Mouse (Mus musculus) retina, adult 2 months (tissue): ENCODE measurements around the gene Cfap77.

Experiments used
- DNase-seq: peaks from one replicate; pipeline ENCODE4 v3.0.0-alpha.2; 2012; ENCODE audit warnings: low read depth, low spot score

The Cfap77 gene

DNA sequence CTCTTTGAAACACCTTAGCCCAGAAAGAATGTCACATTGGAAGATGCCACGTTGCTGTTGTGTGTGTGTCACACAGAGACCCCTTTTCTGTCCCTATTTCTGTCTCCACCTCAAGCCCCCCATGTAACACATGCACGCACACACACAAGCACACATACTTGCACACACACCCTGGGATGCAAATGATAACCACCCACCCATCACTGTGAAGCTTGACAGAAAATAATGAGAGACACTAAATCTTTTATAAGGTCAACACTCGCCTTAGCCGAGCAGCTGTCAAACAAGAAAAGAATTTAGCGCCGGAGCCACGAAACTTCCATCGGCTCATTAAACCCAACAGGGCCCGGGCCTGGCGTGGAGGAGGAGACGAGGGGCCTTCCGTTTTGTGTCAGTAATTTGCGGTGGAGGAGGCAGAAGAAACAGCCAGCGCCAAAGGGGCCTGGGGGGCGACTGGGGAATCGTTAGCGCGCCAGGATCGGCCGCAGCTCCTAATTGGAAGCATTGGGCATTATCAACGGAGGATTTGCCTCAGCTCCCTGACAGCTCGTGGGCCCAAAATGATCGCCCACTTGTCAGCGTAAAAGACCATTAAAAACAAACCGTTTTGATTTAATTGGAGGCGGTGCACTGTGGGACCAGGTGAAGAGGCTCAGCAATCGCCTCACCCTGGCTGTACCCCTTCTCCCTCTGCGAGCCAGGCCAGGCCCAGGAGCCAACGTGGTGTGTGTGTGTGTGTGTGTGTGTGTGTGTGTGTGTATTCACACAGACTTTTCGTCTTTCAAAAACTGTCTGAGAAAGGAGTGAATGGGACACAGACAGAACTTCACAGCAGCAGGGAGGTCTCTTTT is 111.0 kb downstream of the Cfap77 start:
- DNase-seq: no peak

DNA sequence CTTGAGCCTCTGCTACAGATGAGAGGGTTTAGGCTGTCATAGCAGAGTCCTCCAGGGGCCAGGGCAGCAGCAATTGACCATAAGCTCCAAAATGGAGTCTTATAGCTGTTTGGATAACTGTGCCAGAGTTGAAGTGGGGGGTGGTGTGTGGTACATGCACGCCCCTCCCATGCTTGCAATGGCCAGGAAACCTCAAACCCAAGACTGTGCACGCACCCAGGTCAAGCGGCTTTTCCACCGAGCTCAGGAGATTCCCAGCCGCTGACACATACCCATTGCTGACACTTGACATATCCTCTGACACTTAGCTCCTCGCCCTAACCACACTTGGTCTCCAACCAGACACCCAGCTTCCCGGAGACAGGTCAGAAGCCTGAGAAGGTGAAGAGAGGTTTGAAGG is 115.9 kb downstream of the Cfap77 start:
- DNase-seq: no peak

GRCm38 (mm10) chr2:28930571-28930970 is 124.3 kb downstream of the Cfap77 start:
- DNase-seq: no peak

GRCm38 (mm10) chr2:28923912-28924311 is 131.0 kb downstream of the Cfap77 start:
- DNase-seq: no peak

GRCm38 (mm10) chr2:28919001-28919400 is 135.9 kb downstream of the Cfap77 start:
- DNase-seq: no peak

DNA sequence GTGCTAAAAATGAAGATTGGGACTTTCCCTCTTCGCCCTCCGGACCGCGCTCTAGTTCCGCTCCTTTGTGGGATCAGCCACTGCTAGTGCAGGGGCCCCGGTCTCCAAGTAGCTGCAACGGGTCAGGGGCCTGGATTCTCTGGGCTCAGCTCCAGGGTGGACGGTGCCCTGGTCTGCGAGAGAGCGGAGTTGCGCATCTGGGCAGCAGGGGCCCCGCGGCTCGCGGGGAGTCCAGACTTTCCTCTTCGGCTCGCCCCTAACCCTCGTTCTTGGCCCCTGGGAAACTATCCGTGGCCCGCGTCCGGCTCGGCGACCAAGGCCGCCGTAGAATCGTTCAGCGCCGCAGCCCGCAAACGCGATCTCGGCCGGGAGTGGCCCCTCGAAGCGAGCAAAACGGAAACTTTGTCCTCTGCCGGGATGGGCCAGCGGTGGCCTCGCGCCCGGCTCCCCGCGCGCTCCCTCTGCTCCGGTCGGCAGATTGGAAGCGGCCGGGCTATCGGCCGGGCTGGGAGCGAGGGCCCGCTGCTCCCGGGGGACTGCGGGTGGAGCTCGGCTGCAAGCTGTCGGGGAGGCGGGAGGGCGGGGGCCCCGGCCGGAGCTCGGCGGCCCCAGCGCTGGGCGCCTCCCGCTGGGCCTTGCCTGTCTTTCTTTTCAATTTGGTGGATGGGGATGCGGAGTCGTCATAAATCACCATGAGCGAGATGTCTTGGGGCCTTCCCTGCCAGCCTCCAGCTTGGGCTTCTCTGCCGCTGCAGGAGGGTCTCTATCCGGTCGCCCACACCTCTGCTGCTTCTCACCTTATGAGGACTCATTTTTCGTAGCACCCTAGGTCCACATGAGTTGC is 137.1 kb downstream of the Cfap77 start:
- no peak for DNase-seq

GRCm38 (mm10) chr2:28917156-28917517 is 137.7 kb downstream of the Cfap77 start:
- no peak for DNase-seq

DNA sequence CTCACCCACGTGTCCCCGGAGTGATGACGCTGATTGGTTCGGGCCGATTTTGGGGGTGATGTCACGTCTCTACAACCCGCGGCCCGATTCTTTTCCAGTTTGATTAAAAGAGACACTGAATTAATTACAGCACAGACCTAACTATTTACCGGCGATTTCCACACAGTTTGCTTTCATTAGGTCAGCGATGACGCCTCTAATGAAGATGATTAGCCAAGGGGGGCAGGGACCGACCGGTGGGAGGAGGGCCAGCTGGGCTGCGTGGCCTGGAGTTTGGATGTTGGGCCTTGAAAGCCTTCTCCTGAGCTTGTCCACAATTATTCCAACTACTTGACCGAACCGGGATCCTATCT is 138.4 kb downstream of the Cfap77 start, which contains the start of gene Barhl1:
TSS of gene Barhl1 (minus strand) at position 156 of the 353 bp plus-strand sequence.
- no peak for DNase-seq

GRCm38 (mm10) chr2:28915768-28916512 is 138.9 kb downstream of the Cfap77 start:
- DNase-seq: no peak

DNA sequence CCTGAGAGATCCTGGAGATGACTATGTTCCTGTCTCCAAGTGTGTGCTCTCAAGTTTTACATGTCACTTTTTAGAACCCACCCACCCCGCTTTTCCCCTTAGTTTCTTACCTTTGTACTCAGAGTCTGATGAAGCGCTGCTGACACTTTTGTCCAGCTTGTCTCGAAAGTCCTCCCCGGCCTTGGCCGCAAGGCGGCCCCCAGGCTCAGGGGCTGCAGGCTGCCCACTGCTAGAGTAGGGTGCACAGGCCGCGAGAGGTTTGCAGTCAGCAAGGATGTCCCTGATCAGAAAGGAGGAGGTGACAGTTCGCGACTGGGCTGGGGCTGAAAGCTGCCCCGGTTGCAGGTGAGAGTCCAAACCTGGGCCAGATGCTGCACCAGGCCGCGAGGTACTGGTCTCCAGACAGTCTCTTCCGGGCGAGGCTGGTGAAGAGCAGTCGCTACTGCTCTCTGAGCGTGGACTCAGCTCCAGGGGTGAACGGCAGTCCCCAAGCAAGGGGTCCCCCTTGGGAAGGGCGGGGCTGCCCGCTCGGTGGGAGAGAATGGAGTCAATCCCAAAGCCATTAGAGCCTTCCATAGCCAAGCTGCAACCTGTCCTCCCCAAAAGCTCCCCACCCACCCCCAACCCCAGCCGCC is 139.6 kb downstream of the Cfap77 start:
- DNase-seq: no peak

DNA sequence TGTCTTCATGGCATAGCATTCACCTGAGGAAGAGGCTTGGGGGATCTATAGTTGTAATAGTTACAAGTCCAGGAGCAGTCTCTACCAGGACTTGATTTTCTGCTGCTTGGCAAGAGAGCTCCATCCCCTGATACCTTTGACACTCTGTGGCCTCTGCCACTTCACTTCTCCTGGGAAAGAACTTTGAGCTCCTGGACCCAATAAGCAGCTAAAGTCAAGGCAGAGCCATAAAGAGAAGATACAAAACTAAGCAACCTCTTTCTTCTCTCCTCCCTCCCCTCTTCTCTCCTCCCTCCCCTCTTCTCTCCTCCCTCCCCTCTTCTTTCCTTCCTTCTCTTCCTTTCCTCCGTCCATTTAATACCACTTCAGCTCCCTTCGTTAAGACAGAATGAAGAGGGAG is 140.7 kb downstream of the Cfap77 start:
- no peak for DNase-seq

DNA sequence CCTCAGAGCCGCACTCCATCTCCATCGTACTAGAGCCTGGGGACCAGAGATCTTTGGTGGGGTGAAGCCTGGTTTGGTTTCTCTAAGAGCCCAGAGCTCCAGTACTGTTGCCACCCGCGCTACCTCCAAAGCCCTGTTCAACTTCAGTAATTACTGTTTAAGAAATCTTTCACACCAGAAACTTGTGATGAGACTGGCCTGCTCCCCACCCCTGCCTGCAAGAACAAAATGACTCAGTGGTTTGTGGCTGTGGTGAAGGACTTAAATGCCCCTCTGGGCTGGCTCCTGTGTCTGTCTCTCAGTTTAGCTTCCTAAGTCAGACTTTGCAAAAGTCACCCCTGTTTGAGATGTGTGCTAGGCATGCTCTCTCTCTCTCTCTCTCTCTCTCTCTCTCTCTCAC is 141.9 kb downstream of the Cfap77 start:
- no peak for DNase-seq

- DNase-seq: no peak
Observed at GRCm38 (mm10) chr2:28912039-28912700, 142.7 kb downstream of the Cfap77 start.

GRCm38 (mm10) chr2:28911331-28912038 is 143.4 kb downstream of the Cfap77 start:
- no peak for DNase-seq

DNA sequence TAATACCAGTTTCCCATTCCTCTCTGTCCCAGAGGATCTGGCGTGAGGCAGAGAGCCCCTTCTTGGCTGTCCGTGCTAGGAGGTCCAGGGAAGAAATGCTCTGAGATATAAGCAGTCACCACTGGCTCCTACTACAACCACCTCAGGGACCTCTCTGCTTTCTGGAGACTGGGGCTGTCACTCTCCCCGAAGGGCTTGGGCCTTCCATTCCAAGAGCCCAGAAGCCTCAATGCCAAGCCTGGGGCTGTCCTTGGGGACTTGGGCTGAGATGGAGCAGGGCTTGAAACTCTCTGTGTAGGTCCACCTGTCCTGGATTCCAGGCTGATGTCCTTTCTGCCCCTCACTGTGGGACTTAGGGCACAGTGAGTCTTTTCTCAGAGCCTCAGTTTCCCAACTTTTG is 144.0 kb downstream of the Cfap77 start:
- no peak for DNase-seq

DNA sequence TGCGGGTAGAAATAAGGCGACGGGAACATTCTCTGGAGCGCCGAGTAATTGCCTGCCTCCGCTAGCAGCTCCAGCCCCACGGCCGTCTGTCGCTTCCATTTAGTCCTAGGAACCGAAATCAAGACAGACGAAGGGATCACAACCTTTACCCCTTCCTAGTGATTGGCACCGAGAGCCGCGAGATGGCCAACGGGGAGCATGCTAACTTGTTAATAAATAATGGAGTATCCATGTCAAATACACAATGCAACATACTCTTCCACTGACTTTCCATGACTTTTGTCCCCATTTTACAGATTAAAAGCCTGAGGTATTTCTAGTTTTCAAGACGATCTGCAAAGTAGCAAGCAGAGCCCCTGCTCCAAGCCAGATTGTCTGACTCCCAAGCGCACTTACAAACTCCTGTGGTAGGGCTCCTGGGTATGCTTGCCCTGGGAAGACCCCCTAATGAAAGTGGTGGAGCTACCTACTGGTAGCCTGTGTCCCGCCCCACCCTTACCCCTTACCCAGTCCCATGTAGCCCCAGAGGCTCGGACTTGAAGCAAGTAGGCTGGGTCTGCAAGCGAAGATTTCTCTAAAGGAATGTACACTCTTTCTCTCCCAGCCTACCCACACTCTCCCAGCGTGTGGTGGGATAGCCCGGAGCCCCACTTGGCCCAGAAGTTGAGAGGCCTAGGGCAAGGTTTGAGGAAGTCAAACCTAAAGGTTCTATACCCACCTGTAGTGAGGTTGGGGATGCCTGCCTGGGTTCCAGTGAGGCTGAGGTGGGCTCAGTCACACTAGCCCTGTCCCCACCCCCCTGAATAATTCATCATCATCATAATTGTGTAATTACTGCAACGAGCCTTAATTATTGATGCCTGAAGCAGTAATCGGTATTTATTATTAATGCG is 144.8 kb downstream of the Cfap77 start:
- DNase-seq: no peak

DNA sequence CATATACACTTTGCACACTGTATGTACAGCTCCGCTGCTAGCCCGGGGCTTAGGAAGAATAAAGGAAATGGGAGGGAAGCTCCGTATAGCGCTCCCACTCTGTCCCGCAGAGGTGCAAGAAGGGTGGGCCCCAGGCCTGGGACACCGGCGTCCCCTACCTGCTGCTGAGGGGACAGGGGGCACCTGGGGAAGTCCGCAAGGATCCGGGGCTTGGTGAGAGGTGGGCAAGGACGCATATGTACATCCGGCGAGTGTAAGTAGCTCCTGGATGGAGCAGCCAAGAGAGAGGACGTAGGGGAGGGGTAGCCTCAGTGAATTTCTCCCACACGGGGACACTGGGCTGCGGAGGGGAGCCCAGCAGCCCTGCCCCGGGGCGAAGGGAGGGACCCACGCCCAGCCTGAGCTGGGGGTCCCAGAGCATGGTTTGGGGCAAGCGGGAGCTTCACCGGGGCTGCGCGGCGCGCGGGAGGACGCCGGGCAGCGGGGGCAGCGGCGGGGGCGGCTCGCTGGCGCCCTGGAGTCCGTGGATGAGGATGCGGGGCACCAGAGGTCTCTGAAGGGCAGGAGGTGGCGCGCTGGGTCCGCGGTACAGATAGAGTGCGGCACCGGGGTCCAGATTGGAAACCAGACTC is 145.6 kb downstream of the Cfap77 start:
- DNase-seq: no peak

DNA sequence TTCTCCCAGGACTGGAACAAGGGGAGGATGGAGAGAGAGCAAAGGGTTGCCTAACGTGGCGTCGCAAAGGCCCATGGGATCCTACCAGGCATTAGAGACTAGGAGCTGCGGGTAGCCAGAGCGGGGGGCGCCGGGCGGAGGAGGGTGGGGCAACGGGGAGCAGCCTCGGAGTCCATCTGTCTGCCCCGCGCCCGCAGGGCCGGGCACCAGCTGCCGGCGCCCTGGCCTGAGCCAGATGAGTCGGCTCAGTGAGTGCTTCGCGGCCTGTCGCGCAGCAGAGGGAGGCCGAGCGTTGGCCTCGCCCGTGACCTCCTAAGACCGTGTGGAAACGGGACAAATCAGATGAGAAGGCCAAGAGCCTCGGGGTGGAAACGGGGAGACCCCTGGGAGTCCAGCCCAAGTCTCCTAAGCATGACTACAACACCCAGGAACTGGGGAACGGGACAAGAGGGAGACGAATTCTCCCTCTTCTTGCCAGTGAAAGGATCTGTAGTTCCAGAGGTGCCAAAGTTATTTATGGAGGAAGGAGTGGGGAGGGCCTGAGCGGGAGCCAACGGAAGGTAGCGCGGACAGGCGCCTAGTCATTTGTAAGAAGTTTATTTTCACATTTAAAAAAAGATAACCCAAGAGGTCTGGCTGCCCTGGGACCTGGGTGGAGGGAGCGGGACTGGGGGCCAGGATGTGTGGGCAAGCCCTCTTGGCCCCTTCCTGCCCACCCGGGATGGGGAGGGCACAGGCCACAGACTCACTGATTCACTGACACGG is 146.3 kb downstream of the Cfap77 start:
- no peak for DNase-seq
